Mouse (Mus musculus): ENCODE measurements around the gene Rtn4r. TPM values are rescaled to one million over a fixed set of nuclear protein-coding genes. Genes with fewer than 3 reads are reported as not detected.
A peak's percentile ranks its signal among the peaks of the same experiment; 100 is the strongest.
"Not testable (repeated sequence)": the region's sequence is repeated elsewhere in the genome, so short reads cannot be mapped to it uniquely, and the experiment has no call there.

Gene Rtn4r
- total and polyA plus RNA-seq, 2 experiments from 2014 or later = 23.1 to 55.7 TPM

- no peaks in the 10 kb centered on the region for H3K9me3 ChIP-seq (ENCODE audit: low read length)
- TF ChIP-seq CTCF (IDR thresholded peaks at IDR 0.05; ENCODE audit: low read depth) = no peak
- no peak overlapping the region for H3K27ac ChIP-seq
- no peaks in the 10 kb centered on the region for H3K4me1 ChIP-seq (ENCODE audit: insufficient read depth, low read length)
- no peak overlapping the region for H3K4me3 ChIP-seq (ENCODE audit: low read length)
- ATAC-seq (no peak), DNase-seq (ENCODE audit: low spot score) (peak; percentile 18)
- no peaks in the 10 kb centered on the region for H3K36me3 ChIP-seq (ENCODE audit: insufficient read depth, low read length)
- H3K27me3 ChIP-seq (ENCODE audit: insufficient read depth, low read length) = no peaks in the 10 kb centered on the region
- H3K9ac ChIP-seq (replicated peaks; ENCODE audit: low read length) = no peak overlapping the region
- 64% methylated on average over 4 of the region's 4 CpGs for whole genome bisulfite sequencing
- H3K4me2 ChIP-seq (ENCODE audit: low read depth, low read length) = no peak overlapping the region
These were observed 59.4 kb downstream of the Rtn4r start for GRCm38 (mm10) chr16:18186798-18187197.

- Histone ChIP-seq H3K4me2 (ENCODE audit: low read depth, low read length) (no peak overlapping the region), H3K4me3 (ENCODE audit: low read length) (no peak overlapping the region), H3K27me3 (ENCODE audit: insufficient read depth, low read length) (no peaks in the 10 kb centered on the region), H3K9me3 (ENCODE audit: low read length) (no peaks in the 10 kb centered on the region), H3K27ac (no peak overlapping the region), H3K4me1 (ENCODE audit: insufficient read depth, low read length) (no peaks in the 10 kb centered on the region), H3K9ac (replicated peaks; ENCODE audit: low read length) (no peak overlapping the region), H3K36me3 (ENCODE audit: insufficient read depth, low read length) (no peaks in the 10 kb centered on the region)
- ATAC-seq (no peak), DNase-seq (ENCODE audit: low spot score) (no peak)
- TF ChIP-seq CTCF (IDR thresholded peaks at IDR 0.05; ENCODE audit: low read depth) = no peak
- WGBS = 95% methylated on average over 3 of the region's 3 CpGs
These were observed 59.8 kb downstream of the Rtn4r start for GRCm38 (mm10) chr16:18187221-18187620.

GRCm38 (mm10) chr16:18191006-18191405, 63.6 kb downstream of the Rtn4r start:
- ATAC-seq = no peak
- no peaks in the 10 kb centered on the region for H3K27me3 ChIP-seq (ENCODE audit: insufficient read depth, low read length)
- no peak overlapping the region for H3K4me3 ChIP-seq (ENCODE audit: low read length)
- no peak for DNase-seq (ENCODE audit: low spot score)
- H3K4me2 ChIP-seq (ENCODE audit: low read depth, low read length) = no peak overlapping the region
- 66% methylated on average over 2 of the region's 2 CpGs for WGBS
- H3K4me1 ChIP-seq (ENCODE audit: insufficient read depth, low read length) = peaks cover 7% of the 10 kb centered on the region
- no peak for TF ChIP-seq CTCF (IDR thresholded peaks at IDR 0.05; ENCODE audit: low read depth)
- no peak overlapping the region for H3K9ac ChIP-seq (replicated peaks; ENCODE audit: low read length)
- H3K36me3 ChIP-seq (ENCODE audit: insufficient read depth, low read length) = no peaks in the 10 kb centered on the region
- no peak overlapping the region for H3K27ac ChIP-seq
- no peaks in the 10 kb centered on the region for H3K9me3 ChIP-seq (ENCODE audit: low read length)

GRCm38 (mm10) chr16:18194208-18194985, 67.0 kb downstream of the Rtn4r start:
- peak; percentile 63 for ATAC-seq
- Histone ChIP-seq H3K27me3 (ENCODE audit: insufficient read depth, low read length) (no peaks in the 10 kb centered on the region), H3K27ac (no peak overlapping the region), H3K4me3 (ENCODE audit: low read length) (no peak overlapping the region), H3K9ac (replicated peaks; ENCODE audit: low read length) (no peak overlapping the region), H3K36me3 (ENCODE audit: insufficient read depth, low read length) (no peaks in the 10 kb centered on the region), H3K9me3 (ENCODE audit: low read length) (no peaks in the 10 kb centered on the region), H3K4me2 (ENCODE audit: low read depth, low read length) (no peak overlapping the region), H3K4me1 (ENCODE audit: insufficient read depth, low read length) (peaks cover 7% of the 10 kb centered on the region)
- TF ChIP-seq CTCF (IDR thresholded peaks at IDR 0.05; ENCODE audit: low read depth) = no peak
- DNase-seq (ENCODE audit: low spot score) = peak; percentile 45
- 35% methylated on average over 15 of the region's 15 CpGs for WGBS

- ATAC-seq (no peak), DNase-seq (ENCODE audit: low spot score) (no peak)
- TF ChIP-seq CTCF (IDR thresholded peaks at IDR 0.05; ENCODE audit: low read depth) = no peak
These were observed 67.6 kb downstream of the Rtn4r start for GRCm38 (mm10) chr16:18195068-18195467.

GRCm38 (mm10) chr16:18195561-18195960, 68.1 kb downstream of the Rtn4r start:
- not testable (repeated sequence) for H3K4me1 ChIP-seq (ENCODE audit: insufficient read depth, low read length); H3K9me3 ChIP-seq (ENCODE audit: low read length); H3K4me3 ChIP-seq (ENCODE audit: low read length); H3K9ac ChIP-seq (replicated peaks; ENCODE audit: low read length); H3K36me3 ChIP-seq (ENCODE audit: insufficient read depth, low read length); DNase-seq (ENCODE audit: low spot score); H3K4me2 ChIP-seq (ENCODE audit: low read depth, low read length); H3K27me3 ChIP-seq (ENCODE audit: insufficient read depth, low read length); ATAC-seq; H3K27ac ChIP-seq
- WGBS = 33% methylated on average over 3 of the region's 3 CpGs

More at GRCm38 (mm10) chr16:18195068-18195467, 67.6 kb downstream of the Rtn4r start:
- no peak overlapping the region for H3K9ac ChIP-seq (replicated peaks; ENCODE audit: low read length)
- no peak overlapping the region for H3K4me2 ChIP-seq (ENCODE audit: low read depth, low read length)
- no peaks in the 10 kb centered on the region for H3K27me3 ChIP-seq (ENCODE audit: insufficient read depth, low read length)
- no peaks in the 10 kb centered on the region for H3K9me3 ChIP-seq (ENCODE audit: low read length)
- no peak overlapping the region for H3K4me3 ChIP-seq (ENCODE audit: low read length)
- WGBS = 44% methylated on average over 5 of the region's 5 CpGs
- H3K4me1 ChIP-seq (ENCODE audit: insufficient read depth, low read length) = peaks cover 7% of the 10 kb centered on the region
- no peaks in the 10 kb centered on the region for H3K36me3 ChIP-seq (ENCODE audit: insufficient read depth, low read length)
- H3K27ac ChIP-seq = no peak overlapping the region

GRCm38 (mm10) chr16:18197881-18198280, 70.4 kb downstream of the Rtn4r start:
- DNase-seq (ENCODE audit: low spot score) (no peak), ATAC-seq (no peak)
- no peaks in the 10 kb centered on the region for H3K36me3 ChIP-seq (ENCODE audit: insufficient read depth, low read length)
- peaks cover 7% of the 10 kb centered on the region for H3K4me1 ChIP-seq (ENCODE audit: insufficient read depth, low read length)
- H3K27me3 ChIP-seq (ENCODE audit: insufficient read depth, low read length) = no peaks in the 10 kb centered on the region
- H3K4me2 ChIP-seq (ENCODE audit: low read depth, low read length) = no peak overlapping the region
- 75% methylated on average over 6 of the region's 6 CpGs for WGBS
- no peak overlapping the region for H3K27ac ChIP-seq
- H3K9ac ChIP-seq (replicated peaks; ENCODE audit: low read length) = no peak overlapping the region
- TF ChIP-seq CTCF (IDR thresholded peaks at IDR 0.05; ENCODE audit: low read depth) = no peak
- no peak overlapping the region for H3K4me3 ChIP-seq (ENCODE audit: low read length)
- no peaks in the 10 kb centered on the region for H3K9me3 ChIP-seq (ENCODE audit: low read length)
